Mouse (Mus musculus) kidney, adult 18-20 months (tissue): ENCODE results near the gene Rflna.

ENCODE experiments used
- DNase-seq: peaks from one replicate; pipeline ENCODE4 v3.0.0; 2021

Gene Rflna

DNA sequence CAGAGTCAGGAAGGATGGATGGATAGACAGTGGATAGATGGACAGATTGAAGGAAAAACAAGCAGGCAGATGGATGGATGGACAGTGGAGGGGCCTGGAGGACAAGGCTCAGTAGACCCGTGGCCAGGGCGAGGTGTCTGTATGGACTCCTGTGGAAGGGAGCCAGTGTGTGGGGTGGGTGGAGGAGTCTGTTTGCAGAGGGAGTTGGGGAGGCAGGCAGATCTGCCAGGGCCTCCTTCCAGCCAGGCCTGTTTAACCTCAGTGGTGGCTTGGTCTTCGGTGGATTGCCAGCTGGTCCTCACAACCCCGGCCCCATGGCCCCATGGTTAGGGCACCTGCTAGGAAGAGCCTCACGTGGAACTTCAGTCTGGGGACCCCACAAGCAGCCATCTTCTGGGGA is 3.9 kb downstream of the Rflna start:
- DNase-seq, result no peak

DNA sequence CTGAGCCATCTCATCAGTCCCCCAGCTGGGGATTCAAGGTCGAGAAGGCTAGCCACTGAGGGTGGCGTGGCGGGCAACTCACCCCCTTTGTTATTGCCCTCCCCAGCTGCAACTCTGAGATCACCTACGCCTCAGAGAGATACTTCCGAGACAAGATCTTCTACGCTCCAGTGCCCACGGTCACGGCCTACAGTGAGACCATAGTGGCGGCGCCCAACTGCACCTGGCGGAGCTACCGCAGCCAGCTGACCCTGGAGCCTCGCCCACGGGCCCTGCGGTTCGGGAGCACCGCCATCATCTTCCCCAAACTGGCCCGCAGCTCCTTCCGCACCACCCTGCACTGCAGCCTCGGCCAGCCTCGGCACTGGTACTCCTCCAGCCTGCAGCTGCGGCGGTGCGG is 8.1 kb downstream of the Rflna start:
- DNase-seq, result no peak

DNA sequence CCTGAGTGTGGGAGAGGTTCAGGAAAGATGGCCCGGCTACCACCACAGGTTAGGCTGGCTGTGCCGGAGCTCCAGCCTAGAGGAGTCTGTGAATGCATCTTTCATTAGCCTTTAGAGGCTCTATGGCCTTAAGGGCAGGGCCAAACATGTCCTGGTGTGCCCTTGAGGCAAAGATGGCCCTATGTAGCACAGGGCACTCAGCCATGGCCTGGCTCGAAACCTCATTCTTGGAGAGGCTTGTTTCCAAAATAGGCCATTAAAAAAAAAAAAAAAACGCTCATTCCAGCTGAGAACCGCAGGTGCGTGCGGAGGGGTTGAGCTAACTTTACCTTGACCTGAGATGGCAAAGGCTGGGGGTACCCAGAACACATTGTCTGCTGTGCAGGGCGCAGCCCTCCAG is 8.6 kb downstream of the Rflna start:
- no peak for DNase-seq

DNA sequence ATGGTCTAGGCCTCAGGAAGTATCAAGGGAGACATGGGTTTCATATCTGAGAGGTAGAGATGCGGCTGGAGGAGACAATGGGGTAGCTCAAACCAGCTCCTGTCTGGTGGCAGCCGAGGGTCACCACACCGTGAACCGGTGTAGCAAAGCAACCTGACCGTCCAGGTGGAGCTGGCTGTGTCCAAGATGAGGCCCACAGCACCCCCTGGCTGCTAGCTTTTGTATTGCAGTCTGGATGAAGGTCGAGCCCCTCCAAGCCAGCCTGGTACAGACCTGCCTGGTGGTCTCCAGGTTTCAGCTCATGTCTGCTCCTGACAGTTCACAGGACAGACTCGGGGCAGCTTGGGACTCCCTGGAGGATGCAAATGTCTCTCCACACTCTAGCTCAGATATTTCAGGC is 11.5 kb downstream of the Rflna start:
- peak; percentile 81 for DNase-seq

DNA sequence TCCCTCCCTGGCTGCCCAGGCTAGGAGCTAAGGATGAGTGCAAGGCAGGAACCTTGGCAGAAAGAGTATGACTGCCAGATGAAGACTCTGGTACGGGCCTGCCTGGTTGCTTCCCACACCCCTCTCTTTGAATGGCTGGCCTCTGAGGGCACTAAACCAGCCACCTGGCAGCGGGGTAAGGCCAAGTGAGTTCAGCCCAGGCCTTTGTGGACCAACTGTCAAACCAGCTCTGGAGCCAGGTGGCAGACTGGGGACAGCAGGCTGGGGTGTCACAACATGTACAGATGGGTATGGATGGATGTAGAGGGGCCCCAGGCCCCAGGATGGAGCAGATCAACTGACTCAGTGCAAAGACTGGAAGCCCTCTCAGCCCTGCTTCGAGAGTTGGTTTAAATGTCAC is 12.0 kb downstream of the Rflna start:
- DNase-seq, result no peak

DNA sequence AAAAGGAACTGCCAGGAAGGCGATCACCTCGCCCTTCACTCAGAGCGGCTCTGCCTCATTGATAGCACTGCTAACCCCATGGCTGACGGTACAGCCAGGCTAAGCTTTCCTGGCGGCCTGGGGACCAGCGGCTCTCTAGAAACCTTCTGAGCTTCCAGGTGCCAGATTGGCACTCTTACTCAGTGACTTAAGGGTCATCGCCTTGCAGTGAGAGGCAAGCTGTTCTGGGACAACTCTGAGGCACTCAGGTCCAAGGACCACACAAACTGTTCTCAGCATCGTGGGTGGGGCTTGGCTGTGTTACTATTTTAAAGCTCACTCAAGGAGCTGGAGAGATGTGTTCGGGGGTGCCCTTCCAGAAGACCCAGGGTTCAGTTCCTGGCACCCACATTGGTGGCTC is 12.6 kb downstream of the Rflna start:
- DNase-seq, result no peak

DNA sequence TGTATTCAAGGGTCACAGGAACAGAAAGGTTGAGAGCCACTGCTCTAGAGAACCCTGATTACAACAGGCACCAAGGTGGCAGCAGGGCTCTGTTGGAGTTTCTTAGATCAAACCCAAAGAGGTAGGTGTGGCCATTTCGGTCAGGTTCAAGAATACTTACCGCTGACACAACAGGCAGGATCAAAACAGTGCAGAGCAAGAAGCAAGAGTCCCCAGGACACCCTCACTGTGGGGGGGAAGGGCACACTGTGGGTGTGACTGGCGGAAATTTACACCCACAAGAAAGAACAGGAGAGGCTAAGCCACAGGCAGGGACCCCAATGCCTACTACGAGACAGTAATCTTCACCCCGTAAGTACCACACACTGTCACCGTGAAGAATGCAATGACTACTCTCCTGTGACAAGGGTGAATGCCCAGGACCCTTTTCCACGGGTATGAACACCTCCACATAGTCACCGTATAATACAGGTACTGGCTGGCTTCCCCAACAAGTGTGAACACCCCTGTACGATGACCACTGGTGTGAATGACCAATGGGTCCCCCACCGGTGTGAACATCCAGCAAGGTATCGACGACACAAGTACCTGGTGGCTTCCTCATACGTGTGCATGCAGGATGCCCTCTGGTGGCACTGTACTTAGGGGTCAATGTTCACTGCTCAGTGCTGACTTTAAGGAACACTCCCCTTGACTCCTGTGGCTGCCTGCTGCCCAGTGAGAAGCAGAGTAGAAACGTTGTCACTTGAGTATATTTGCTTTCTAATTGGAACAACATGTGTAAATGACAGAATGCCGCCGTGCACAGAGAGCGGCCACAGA is 13.6 kb downstream of the Rflna start:
- no peak for DNase-seq

DNA sequence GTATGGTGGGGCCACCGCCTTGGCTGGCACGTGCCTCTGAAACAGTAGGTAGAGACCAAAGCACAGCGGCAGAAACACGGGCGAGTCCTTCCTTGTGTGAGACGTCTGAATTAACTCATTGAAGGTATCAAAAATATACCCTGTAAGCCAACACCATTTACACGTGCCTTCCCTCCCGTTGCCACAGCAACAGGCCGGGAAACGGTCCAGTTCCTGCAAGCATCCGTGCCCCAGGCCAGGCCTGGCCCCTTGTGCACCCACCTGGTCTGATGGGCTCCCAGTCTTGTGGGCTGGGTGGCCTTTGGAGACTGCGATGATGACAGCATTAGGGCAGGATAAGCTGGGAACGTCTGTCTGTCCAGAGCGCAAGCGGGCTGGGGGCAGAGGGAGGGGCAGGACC is 14.3 kb downstream of the Rflna start:
- DNase-seq, result no peak

DNA sequence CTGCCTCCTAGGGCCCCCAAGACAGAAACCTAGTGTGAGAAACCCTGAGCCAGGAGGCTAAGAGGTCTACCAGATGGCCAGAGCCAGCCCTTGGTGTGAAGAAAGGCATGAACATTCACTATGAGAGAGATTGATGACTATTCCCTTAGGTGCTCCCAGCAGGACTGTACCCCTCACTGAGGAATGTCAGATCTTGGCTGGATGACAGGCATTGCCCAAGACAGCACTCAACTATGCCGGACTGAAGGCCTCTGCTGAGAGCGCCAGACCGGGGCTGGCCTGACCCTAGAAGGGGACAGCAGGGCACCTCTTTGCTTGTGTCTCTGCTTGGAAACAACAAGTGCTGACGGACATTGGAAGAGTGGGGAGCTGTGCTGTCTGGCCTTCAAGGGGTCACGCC is 16.1 kb downstream of the Rflna start:
- no peak for DNase-seq

DNA sequence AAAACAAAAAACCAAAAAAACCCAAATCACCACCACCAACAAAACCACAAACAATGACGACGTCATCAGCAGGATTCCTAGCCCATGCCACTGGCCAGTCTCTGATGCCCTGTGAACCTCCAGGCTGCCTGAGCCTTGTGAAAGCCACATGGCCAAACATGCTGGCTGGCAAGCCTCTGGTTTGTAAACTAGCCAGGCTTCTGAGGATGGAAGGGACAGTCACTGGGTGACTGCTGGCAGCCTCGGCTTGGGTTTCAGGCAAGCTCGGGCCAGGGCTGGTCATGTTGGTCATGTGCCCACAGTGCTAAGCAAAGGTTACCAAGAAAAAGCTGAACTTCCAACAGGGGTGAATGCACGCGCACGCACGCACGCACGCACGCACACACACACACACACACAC is 18.3 kb downstream of the Rflna start:
- DNase-seq, result peak; percentile 51

DNA sequence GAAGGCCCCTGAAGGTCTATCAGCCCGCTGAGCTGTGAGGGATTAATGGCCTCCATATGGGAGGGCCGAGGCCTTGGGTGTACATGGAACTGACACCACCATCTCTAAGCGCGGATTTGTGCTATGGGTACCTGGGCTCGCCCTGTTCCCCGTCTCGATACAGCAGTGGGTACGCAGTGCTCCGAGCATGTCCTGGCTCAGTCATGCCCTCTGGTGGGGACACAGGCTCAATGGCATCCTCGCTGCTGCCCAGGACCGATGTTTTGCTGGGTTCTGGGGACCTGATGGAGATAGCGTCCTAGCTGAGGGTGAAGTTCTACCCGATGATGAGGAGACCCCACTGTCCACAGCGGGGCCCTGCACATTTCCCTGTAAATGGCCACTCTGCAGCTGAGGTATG is 21.0 kb downstream of the Rflna start:
- no peak for DNase-seq

DNA sequence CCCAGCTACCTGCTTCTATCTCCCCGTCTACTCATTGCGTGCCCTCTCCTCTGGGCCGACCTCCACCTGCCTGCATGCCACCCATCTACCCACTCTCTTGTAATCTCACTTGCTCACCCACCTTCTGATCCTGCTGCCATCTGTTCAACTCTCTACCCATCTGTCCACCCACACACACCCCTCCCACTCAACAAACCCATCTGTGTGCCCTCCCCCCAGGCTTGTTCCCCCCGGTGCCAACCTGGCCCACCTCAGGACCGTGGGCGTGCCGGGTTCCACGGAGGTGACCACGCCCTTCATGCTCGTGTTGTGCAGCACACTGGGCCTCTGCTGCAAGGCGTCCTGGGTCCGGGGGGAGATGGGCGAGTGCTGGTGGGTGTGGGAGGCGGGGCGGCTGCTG is 25.4 kb downstream of the Rflna start:
- DNase-seq, result no peak

DNA sequence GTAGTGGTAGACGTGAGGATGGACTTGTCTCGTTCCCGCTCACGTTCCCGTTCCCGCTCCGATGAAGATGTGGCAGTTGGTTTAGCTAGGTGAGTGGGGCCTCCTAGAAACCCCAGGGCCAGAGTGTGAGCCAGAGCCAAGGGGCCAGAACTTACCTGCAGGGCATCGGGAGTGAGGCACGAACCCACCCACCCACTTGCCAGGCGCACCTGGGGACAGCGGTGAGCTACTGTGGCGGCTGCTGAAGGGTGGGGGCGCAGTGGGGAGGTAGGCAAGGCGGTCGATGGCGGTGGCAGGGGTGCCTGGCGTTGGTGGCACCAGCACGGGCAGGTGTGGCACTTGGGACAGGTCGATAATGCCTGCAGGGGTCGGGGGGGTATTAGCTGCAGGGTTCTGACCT is 25.9 kb downstream of the Rflna start:
- DNase-seq, result no peak

DNA sequence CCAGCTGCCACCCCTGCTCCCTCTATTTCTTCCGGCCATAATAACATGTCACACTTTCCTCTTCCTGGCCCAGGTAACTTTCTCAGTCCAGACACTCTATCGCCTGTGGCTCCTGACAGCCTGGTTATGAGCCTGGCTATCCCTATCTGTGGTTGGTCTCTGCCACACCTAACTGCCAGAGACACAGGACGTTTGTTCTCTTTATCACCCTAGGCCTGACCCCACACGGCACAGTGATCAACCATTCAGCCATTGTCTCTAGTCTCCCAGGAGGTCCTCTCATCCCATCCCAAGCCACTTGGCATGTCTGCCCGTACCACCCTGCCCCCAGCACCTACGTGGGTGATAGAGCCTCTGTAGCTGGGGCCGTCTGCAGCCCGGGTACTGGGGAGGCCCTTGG is 33.5 kb downstream of the Rflna start:
- DNase-seq, result no peak

DNA sequence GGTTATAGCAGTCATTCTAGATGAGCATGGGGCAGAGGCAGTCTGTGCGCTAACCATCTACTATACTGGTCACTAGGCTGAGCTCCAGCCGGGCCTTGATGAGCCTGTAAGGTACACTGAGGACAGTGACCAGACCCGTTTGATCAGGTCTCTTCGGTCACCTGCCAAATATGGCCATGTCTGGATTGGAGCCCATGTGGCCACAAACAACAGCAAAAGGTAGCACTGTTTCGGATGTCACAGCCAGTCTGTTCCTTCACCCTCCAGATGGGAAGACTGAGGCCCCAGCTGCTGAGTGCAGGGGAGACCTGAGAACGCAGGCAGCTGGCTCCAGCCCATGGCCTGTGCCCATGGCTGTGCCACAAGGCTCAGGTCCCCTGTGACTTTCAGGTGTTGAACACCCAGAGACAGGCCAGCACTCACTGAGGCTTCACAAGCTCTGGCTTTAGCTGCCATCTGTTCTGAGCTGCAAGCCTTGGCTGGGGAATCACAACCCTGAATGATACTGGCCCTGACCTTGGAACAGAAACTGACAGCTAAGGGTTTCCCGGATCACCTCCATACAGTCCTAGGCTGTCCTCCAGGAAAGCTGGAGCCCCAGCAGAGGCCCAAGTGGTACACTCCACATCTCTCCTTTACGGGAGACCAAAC is 36.5 kb downstream of the Rflna start:
- no peak for DNase-seq

DNA sequence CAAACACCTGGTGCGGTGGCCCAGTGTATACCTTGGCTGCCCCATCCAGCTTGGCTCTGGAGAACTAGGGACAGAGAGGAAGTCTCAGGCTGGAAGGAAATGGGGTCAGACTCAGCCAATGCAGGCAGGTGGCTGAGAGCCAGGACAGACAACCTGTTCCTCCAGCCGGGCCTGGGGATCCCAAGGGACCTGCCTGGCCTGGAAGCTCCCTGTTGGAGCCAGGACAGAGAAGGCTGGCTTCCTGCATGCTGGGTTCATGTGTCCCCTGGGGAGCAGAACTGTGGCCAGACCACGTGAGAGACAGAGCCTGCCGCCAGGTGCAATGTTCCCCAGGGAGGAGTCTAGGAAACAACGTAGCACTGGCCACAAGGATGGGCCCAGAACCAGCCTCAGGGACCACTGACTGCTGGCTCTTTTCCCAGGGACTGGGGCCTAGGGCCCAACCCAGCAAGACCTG is 37.1 kb downstream of the Rflna start:
- DNase-seq, result peak; percentile 92

DNA sequence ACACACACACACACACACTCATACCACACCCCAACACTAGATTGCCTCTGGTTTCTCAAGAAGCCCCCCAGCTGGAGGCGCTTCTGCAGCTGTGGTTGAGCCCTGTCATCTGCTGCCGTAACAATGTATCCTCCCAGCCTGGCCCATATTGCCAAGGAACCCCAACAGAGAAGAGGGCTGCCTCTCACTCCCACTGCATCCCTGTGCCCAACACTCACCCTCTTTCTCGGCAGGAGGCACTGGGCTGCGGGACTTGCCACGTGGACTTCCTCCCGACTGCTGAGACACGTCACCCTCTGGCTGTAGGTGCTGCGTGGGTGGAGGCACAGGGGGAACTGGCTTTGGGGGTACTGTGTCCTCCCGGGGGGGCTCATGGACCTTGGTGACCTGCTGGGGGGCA is 38.6 kb downstream of the Rflna start:
- no peak for DNase-seq

DNA sequence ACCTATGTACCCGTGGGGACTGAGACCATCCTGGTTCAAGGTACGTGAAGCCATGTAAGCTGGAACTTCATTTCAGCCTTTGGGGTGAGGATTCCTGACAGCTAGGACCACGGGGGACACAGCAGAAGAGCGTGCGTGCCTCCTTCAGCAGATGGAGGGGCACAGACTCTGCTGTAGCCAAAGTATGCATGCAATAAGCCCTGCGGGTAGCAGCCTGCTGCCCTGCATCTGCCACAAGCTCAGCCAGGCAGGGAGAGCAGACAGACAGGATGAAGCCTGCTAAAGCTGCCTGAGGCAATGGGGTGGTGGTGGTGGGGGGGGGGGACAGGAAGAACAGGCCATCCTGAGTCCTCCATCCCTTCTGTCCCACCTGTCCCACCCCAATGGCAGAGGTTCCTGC is 40.4 kb downstream of the Rflna start:
- no peak for DNase-seq

DNA sequence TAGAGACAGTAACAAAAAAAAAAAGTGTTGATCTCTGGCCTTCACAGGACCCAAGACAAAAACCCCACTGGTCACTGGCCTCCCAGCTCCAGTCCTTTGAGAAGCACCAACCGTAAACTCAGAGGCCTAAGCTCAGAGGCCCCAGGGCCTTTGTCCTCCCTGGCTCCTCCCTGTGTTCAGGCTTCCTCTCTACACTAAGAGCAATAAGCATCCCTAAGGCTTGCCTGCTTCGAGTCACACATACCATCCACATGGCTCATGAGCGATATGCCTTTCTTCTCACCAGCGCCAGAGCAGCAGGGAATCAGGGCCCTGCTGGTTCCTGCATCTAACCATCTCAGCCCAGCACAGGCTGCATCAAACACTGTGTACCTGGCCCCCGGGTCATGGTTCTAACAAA is 42.2 kb downstream of the Rflna start:
- no peak for DNase-seq

DNA sequence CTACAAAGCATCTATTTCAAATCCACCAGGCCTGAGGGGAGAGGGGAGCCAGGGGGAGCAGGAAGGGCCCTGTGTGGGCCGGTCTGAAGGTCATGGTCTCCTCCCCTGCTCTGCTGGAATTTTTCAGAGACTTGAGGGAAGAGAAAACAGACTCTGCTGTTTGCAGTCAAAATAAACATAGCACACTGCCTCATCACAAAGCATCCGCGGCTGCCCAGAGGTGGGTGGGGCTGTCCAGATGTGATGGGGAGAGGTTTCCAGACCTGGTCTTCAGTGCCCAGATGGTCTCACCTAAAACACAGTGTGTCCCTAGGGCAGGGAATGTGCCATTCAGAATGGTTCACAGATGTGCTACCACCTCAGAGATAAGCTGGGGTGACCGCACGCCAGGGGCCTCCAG is 43.4 kb downstream of the Rflna start:
- no peak for DNase-seq

DNA sequence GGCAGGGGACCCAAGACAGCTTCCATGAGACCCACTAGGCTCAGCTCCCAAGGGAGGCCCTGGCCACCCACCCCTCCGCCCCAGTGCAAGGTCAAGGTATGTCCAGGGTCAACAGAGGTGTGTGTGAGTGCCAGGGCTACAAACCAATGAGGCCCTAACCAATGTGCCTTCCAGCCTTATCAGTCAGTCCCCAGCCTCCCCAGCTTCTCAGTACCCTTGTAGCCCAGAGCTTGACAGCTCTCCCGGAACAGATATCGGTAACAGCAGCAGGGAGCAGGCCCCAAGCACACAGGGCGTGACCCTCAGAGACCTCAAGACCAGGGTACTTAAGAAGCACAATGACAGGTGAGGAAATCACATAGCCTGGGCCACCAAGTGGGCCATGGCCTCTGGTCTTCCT is 46.5 kb downstream of the Rflna start:
- no peak for DNase-seq

DNA sequence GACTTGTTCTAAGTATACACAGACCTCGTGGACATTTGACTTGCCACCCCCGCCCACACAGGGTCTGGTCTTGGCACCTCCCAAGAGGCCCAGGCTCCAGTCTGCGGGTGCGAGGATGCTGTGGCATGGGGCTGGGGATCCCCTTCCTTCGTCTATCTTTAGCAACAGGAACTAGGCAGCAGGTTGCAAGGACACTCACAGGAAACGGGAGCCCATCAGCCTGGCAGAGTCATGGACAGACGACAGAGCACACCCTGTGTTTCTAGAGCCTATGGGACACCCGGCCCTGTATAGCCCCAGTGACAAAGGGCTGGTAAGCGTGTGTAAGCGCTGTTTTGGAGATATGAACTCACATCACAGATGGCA is 49.2 kb downstream of the Rflna start:
- DNase-seq, result no peak

DNA sequence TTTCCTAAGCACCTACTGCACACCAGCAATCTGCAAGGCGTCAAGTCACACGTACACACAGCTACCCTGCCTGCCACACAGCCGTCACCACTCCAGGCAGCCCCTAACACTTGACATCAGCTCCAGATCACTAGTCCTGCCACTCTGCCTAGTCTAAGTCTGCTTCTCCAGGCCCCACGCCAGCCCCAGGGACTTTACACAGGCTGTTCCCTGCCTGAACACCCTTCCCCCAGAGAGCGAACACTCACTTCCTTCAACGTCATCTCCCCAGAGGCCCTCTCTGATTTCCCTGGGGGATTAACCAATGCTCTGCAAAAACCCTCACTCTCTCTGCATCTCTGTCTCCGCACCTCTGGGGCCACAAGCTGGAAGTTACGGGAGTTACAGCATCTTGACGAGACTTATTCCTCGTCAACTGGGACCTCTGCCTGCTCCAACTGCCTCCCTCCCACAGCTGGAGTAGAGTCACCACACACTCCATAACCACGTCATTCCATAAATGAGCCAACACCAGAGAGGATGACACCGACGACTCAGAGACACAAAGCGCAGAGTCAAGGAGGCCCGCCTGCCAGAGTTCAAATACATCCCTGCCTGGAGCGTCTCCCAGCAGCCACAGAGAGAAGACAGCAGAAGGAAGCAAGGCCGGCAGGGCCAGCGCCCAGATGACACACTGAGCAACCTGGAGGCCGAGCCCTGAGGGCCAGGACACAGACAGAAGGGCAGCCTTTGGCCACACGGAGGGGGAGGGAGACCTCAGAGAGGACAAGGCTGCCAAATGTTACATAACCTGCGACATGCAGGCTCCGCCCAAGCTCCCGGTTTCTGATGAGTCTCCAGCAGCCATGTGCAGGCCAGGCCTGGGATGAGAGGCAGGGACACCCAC is 49.8 kb downstream of the Rflna start:
- peak; percentile 82 for DNase-seq

DNA sequence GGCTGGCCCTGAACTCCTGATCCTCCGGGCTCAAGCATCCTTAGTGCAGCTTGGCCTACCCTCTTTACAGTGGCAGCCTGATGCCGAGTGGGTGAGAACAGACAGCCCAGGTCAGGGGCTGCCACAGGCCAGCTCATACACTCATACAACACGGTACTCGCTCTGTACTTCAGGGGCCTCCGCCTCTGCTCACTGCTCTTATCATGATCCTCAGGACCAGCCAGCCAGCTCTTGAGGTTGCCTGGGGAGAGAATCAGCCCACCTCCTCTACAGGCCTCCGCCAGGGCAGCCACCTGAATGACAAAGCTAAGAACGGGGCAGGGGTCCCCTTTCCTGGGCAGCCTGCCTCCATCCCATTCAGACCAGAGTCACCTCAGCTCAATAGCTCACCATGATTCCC is 50.6 kb downstream of the Rflna start:
- DNase-seq, result no peak
